Mouse (Mus musculus) CH12.LX (cell line): ENCODE results near the gene Dnase1l2. TPM values are rescaled to one million over a fixed set of nuclear protein-coding genes. Genes with fewer than 3 reads are reported as not detected.
A peak's percentile ranks its signal among the peaks of the same experiment; 100 is the strongest.

Experiments
- DNase-seq: peaks from one replicate; pipeline ENCODE4 v3.0.0-alpha.2; 2013; ENCODE audit errors: extremely low read depth
- H3K27ac ChIP-seq: 2 replicates; pipeline ENCODE4 v1.5.1; 2012; ENCODE audit warnings: low read depth, mild to moderate bottlenecking, control low read depth, moderate library complexity; ENCODE audit not compliant: insufficient read depth
- H3K27me3 ChIP-seq: replicated peaks from 2 replicates; pipeline ENCODE3; 2012; ENCODE audit warnings: inconsistent platforms
- H3K36me3 ChIP-seq, 2 experiments: replicated peaks in 1 of 2; 2 replicates each; pipeline versions ENCODE3 to v1.6.1; 2012; ENCODE audit warnings: inconsistent platforms in 1 of 2, low read length in 1 of 2, mild to moderate bottlenecking in 1 of 2, mixed read lengths in 1 of 2, moderate library complexity in 1 of 2; ENCODE audit not compliant: control insufficient read depth in 1 of 2, insufficient read depth in 1 of 2
- H3K4me1 ChIP-seq, 2 experiments: 2 replicates each; pipeline ENCODE4 v1.6.1; 2012; ENCODE audit warnings: inconsistent platforms in 1 of 2, moderate library complexity in 1 of 2; ENCODE audit not compliant: insufficient read depth in 2 of 2, control insufficient read depth in 1 of 2
- H3K4me2 ChIP-seq: 2 replicates; pipeline ENCODE4 v1.6.1; 2012; ENCODE audit warnings: low read depth, mild to moderate bottlenecking, control low read depth; ENCODE audit not compliant: poor library complexity, insufficient read depth, severe bottlenecking
- H3K4me3 ChIP-seq, 3 experiments: fragments of 150-350 bp in 1 of 3; sonication (generic) in 1 of 3; replicated peaks in 1 of 3; 2 replicates each; pipeline versions ENCODE3 to v1.5.1; 2011 to 2012; ENCODE audit warnings: low read depth in 2 of 3, low read length in 2 of 3, mild to moderate bottlenecking in 2 of 3, moderate library complexity in 2 of 3, control low read depth in 1 of 3, improper control_type of control experiment in 1 of 3, inconsistent platforms in 1 of 3, mixed read lengths in 1 of 3; ENCODE audit not compliant: poor library complexity in 1 of 3
- H3K79me2 ChIP-seq: replicated peaks from 2 replicates; pipeline ENCODE4 v1.6.1; 2012; ENCODE audit warnings: mild to moderate bottlenecking, moderate library complexity; ENCODE audit not compliant: control insufficient read depth, poor library complexity, insufficient read depth, severe bottlenecking; ENCODE audit errors: extremely low read depth
- H3K9ac ChIP-seq: 2 replicates; pipeline ENCODE4 v1.6.1; 2012; ENCODE audit warnings: low read depth, mild to moderate bottlenecking, control low read depth, moderate library complexity; ENCODE audit not compliant: insufficient read depth
- H3K9me3 ChIP-seq: replicated peaks from 2 replicates; pipeline ENCODE3; 2012; ENCODE audit warnings: low read length, inconsistent platforms, mixed read lengths
- CTCF ChIP-seq, 2 experiments: IDR thresholded peaks in 1 of 2; conservative IDR thresholded peaks in 1 of 2; 2 replicates each; pipeline ENCODE4 v1.5.1; 2011 to 2012; ENCODE audit warnings: low read depth in 2 of 2, low read length in 2 of 2, improper control_type of control experiment in 1 of 2, inconsistent platforms in 1 of 2, mild to moderate bottlenecking in 1 of 2, moderate library complexity in 1 of 2
- ELF1 ChIP-seq: IDR thresholded peaks from 2 replicates; pipeline ENCODE4 v1.6.1; 2014; ENCODE audit warnings: low read depth, mild to moderate bottlenecking, inconsistent platforms, low read length, improper control_type of control experiment
- EP300 ChIP-seq: IDR thresholded peaks from 2 replicates; pipeline ENCODE4 v1.6.1; 2011; ENCODE audit warnings: low read length, improper control_type of control experiment
- GABPA ChIP-seq: IDR thresholded peaks from 2 replicates; pipeline ENCODE4 v1.6.1; 2012; ENCODE audit warnings: low read depth, low read length, improper control_type of control experiment, inconsistent platforms; ENCODE audit not compliant: insufficient replicate concordance
- HCFC1 ChIP-seq: IDR thresholded peaks from 2 replicates; pipeline ENCODE4 v1.6.1; 2012; ENCODE audit warnings: low read depth, mild to moderate bottlenecking, inconsistent platforms, low read length, improper control_type of control experiment
- IRF4 ChIP-seq: IDR thresholded peaks from 2 replicates; pipeline ENCODE4 v1.6.1; 2014; ENCODE audit warnings: low read depth, mild to moderate bottlenecking, inconsistent platforms, low read length, improper control_type of control experiment
- JUND ChIP-seq: conservative IDR thresholded peaks from 2 replicates; pipeline ENCODE4 v1.6.1; 2011; ENCODE audit warnings: low read depth, low read length, improper control_type of control experiment
- KAT2A ChIP-seq: IDR thresholded peaks from 2 replicates; pipeline ENCODE4 v1.6.1; 2012; ENCODE audit warnings: low read length, improper control_type of control experiment, inconsistent platforms; ENCODE audit not compliant: insufficient replicate concordance
- MAFK ChIP-seq: IDR thresholded peaks from 2 replicates; pipeline ENCODE4 v1.6.1; 2011; ENCODE audit warnings: low read length, improper control_type of control experiment; ENCODE audit not compliant: insufficient replicate concordance
- MAX ChIP-seq: IDR thresholded peaks from 2 replicates; pipeline ENCODE4 v1.6.1; 2011; ENCODE audit warnings: low read length, improper control_type of control experiment
- NELFE ChIP-seq: IDR thresholded peaks from 2 replicates; pipeline ENCODE4 v1.6.1; 2011; ENCODE audit warnings: low read depth, low read length, improper control_type of control experiment
- NRF1 ChIP-seq: IDR thresholded peaks from 2 replicates; pipeline ENCODE4 v1.6.1; 2014; ENCODE audit warnings: low read depth, mild to moderate bottlenecking, inconsistent platforms, low read length, improper control_type of control experiment, moderate library complexity
- POLR2A ChIP-seq: IDR thresholded peaks from 2 replicates; pipeline ENCODE4 v1.6.1; 2011; ENCODE audit warnings: low read depth, mild to moderate bottlenecking, improper control_type of control experiment, low read length
- RAD21 ChIP-seq: IDR thresholded peaks from 2 replicates; pipeline ENCODE4 v1.6.1; 2011; ENCODE audit warnings: low read depth, mild to moderate bottlenecking, low read length, improper control_type of control experiment, moderate library complexity
- SMC3 ChIP-seq: IDR thresholded peaks from 2 replicates; pipeline ENCODE4 v1.6.1; 2011; ENCODE audit warnings: low read depth, low read length, improper control_type of control experiment
- TBP ChIP-seq: conservative IDR thresholded peaks from 2 replicates; pipeline ENCODE4 v1.6.1; 2011; ENCODE audit warnings: low read depth, low read length, improper control_type of control experiment
- USF1 ChIP-seq: IDR thresholded peaks from 2 replicates; pipeline ENCODE4 v1.6.1; 2014; ENCODE audit warnings: low read depth, mild to moderate bottlenecking, inconsistent platforms, low read length, improper control_type of control experiment
- ZNF384 ChIP-seq: IDR thresholded peaks from 2 replicates; pipeline ENCODE4 v1.6.1; 2012; ENCODE audit warnings: low read depth, low read length, improper control_type of control experiment, inconsistent platforms
- dilution Hi-C: fragments of 300-500 bp; cut with MboI; formaldehyde crosslinking; loops from 2 replicates; pipeline ENCODE4 v1.14.3; 2020; ENCODE audit warnings: low sequenced_read_pairs; ENCODE audit not compliant: extremely low pct_unique_long_range_greater_than_20kb, extremely low pct_ligation_motif_present
- in situ Hi-C: fragments of 300-500 bp; cut with MboI; formaldehyde crosslinking; loops from 3 replicates; pipeline ENCODE4 v1.14.3; 2019; ENCODE audit warnings: low sequenced_read_pairs, low pct_ligation_motif_present, low pct_unique_long_range_greater_than_20kb, mixed read lengths
- polyA plus RNA-seq: library from polyadenylated mRNA; unstranded; fragments of >175 nt; gene quantifications from 2 replicates; pipeline ENCODE4 v1.2.1, GENCODE M21; 2012; ENCODE audit warnings: low read depth; ENCODE audit not compliant: insufficient read length
- total RNA-seq, 2 experiments: library from RNA; depleted of rRNA; stranded (reverse); fragments of 300-350 nt in 1 of 2; fragments of >200 nt in 1 of 2; gene quantifications; 2 replicates each; pipeline ENCODE4 v1.2.3; 2012 to 2014

Dnase1l2 gene
- total and polyA plus RNA-seq, 3 experiments: 0.82 to 1.5 (median 1.1) TPM

- Histone ChIP-seq H3K4me2 (no peak overlapping the region), H3K27ac (no peak overlapping the region), H3K4me1 (peaks cover 6 to 7% of the 10 kb centered on the region in 2 experiments; a peak in 2 of 4 replicates), H3K79me2 (no peaks in the 10 kb centered on the region), H3K4me3 (no peak overlapping the region), H3K27me3 (no peaks in the 10 kb centered on the region), H3K36me3 (peaks cover 3 to 18% of the 10 kb centered on the region in 2 experiments), H3K9me3 (no peaks in the 10 kb centered on the region), H3K9ac (no peak overlapping the region)
- in situ Hi-C loops (no loop called here), dilution Hi-C loops (no loop called here)
- TF ChIP-seq KAT2A (no peak), TBP (no peak), HCFC1 (no peak), CTCF (conservative IDR thresholded peaks at IDR 0.05 in 1 of 2, IDR thresholded peaks at IDR 0.05 in 1 of 2; ENCODE audit: low read depth in 2 of 2, low read length in 2 of 2) (peak in 1 of 2 experiments; percentile 37; a peak in 3 of 4 replicates), NELFE (no peak)
- no peak for DNase-seq
Observed at GRCm38 (mm10) chr17:24463374-24464133, 20.6 kb upstream of the Dnase1l2 start.

GRCm38 (mm10) chr17:24462932-24463331 is 20.0 kb upstream of the Dnase1l2 start:
- no peak overlapping the region for H3K9ac ChIP-seq
- dilution Hi-C loops (no loop called here), in situ Hi-C loops (no loop called here)

GRCm38 (mm10) chr17:24461580-24461979 is 18.7 kb upstream of the Dnase1l2 start:
- Histone ChIP-seq H3K9ac (no peak overlapping the region), H3K4me1 (peaks cover 4 to 7% of the 10 kb centered on the region in 2 experiments; a peak in 2 of 4 replicates), H3K4me2 (no peak overlapping the region), H3K9me3 (no peaks in the 10 kb centered on the region), H3K79me2 (no peaks in the 10 kb centered on the region), H3K4me3 (no peak overlapping the region), H3K27me3 (no peaks in the 10 kb centered on the region), H3K27ac (no peak overlapping the region), H3K36me3 (peaks cover 3 to 15% of the 10 kb centered on the region in 2 experiments)
- in situ Hi-C loops: no loop called here
- peak; percentile 56 for DNase-seq
- TF ChIP-seq JUND (no peak), KAT2A (no peak), RAD21 (peak; percentile 69), SMC3 (peak; percentile 43), CTCF (conservative IDR thresholded peaks at IDR 0.05 in 1 of 2, IDR thresholded peaks at IDR 0.05 in 1 of 2; ENCODE audit: low read depth in 2 of 2, low read length in 2 of 2) (peak in 1 of 2 experiments; percentile 63; a peak in 2 of 4 replicates)
- dilution Hi-C loops: no loop called here

More at GRCm38 (mm10) chr17:24462932-24463331, 20.0 kb upstream of the Dnase1l2 start:
- DNase-seq: no peak
- Histone ChIP-seq H3K9me3 (no peaks in the 10 kb centered on the region), H3K4me2 (no peak overlapping the region), H3K4me1 (peaks cover 4 to 7% of the 10 kb centered on the region in 2 experiments; a peak in 2 of 4 replicates), H3K36me3 (peaks cover 3 to 18% of the 10 kb centered on the region in 2 experiments), H3K79me2 (no peaks in the 10 kb centered on the region), H3K27me3 (no peaks in the 10 kb centered on the region), H3K27ac (no peak overlapping the region), H3K4me3 (no peak overlapping the region)
- TF ChIP-seq MAFK: no peak
- no peak for TF ChIP-seq ELF1
- no peak for TF ChIP-seq NRF1
- no peak for TF ChIP-seq JUND
- TF ChIP-seq USF1: no peak
- TF ChIP-seq IRF4: no peak
- TF ChIP-seq MAX: no peak
- no peak for TF ChIP-seq ZNF384
- TF ChIP-seq POLR2A: no peak
- no peak for TF ChIP-seq GABPA
- TF ChIP-seq EP300: no peak
